14 mouse cellular contexts compared by ENCODE assay signal in the genomic region with DNA sequence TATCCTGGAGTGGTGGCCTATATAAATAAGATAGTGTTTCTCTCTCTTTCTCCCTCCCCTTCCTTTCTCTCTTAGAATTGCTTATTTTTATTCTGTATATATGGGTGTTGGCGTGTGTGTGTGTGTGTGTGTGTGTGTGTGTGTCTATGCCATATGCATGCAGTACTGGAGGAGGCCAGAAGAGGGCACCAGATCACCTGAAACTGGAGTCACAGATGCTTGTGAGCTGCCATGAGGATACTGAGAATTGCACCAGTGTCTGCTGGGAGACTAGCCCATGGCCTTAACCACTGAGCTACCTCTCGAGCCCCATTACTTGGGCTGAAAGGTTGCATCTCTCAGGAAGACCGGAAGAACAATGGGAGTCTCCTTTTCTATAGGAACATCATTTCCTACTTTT.
DNase-seq lines count a peak whose midpoint lies in the region; ATAC-seq and TF ChIP-seq lines count a peak whose summit lies in the region.
"Had no signal": no experiment of that assay in that cellular context is flagged by ENCODE, and none has a peak within 500 bp of the region (broad histone marks: within the 10 kb centered on the region; RNA-seq: fewer than 3 reads in every experiment).

No protein-coding gene starts in this region.

- dilution Hi-C loops in CH12.LX (cut with MboI; ENCODE audit: extremely low pct_ligation_motif_present, extremely low pct_unique_long_range_greater_than_20kb, low sequenced_read_pairs) = no loop called here

- DNase-seq in gastrocnemius, adult 2 months = no peak
- no peak for DNase-seq in gastrocnemius, postnatal 14 days
- DNase-seq in liver, embryonic 14.5 days (ENCODE audit: low read depth in 3 of 3, low spot score in 3 of 3) = no peak
- peak; percentile 9 for DNase-seq in CH12.LX (ENCODE audit: extremely low read depth)
- DNase-seq in c-Kit-positive CD71-positive TER-119-positive erythroid progenitor cells, embryonic 14.5 days (ENCODE audit: low spot score) = peak; percentile 16
- DNase-seq in adrenal gland, adult (ENCODE audit: inconsistent age in 2 of 2, low spot score in 1 of 2) = no peak
- no peak for DNase-seq in natural killer cell, adult 2 months (ENCODE audit: low spot score in 2 of 2)
- DNase-seq: cerebellum, adult 8-10 months; embryo, embryonic 11 days; heart, adult 11 months; kidney, adult 11 months; thymus, adult 18-20 months had no signal

- TF ChIP-seq CTCF in gastrocnemius, adult 2 months (IDR thresholded peaks at IDR 0.05) = peak; percentile 22; the same call in 1 of the 2 replicates
- TF ChIP-seq CTCF in liver, embryonic 14.5 days (IDR thresholded peaks at IDR 0.05; ENCODE audit: low read depth) = peak; percentile 64
- TF ChIP-seq CTCF in CH12.LX (conservative IDR thresholded peaks at IDR 0.05 in 1 of 2, IDR thresholded peaks at IDR 0.05 in 1 of 2; ENCODE audit: low read depth in 2 of 2, low read length in 2 of 2) = no peak; a peak in 1 of 4 replicates

- no peak overlapping the region for H3K27ac ChIP-seq in gastrocnemius, adult 2 months
- no peak overlapping the region for H3K27ac ChIP-seq in liver, embryonic 14.5 days
- no peak overlapping the region for H3K27ac ChIP-seq in liver, embryonic 12.5 days
- no peak overlapping the region for H3K27ac ChIP-seq in CH12.LX (ENCODE audit: insufficient read depth, low read depth)

- no peak for ATAC-seq in liver, embryonic 14.5 days (ENCODE audit: insufficient read depth)
- no peak for ATAC-seq in liver, embryonic 12.5 days

- TF ChIP-seq EP300 in liver, embryonic 14.5 days (IDR thresholded peaks at IDR 0.05; ENCODE audit: low read depth) = no peak
- no peak for TF ChIP-seq EP300 in CH12.LX (IDR thresholded peaks at IDR 0.05; ENCODE audit: low read length)

- H3K27me3 ChIP-seq in liver, embryonic 14.5 days (ENCODE audit: control insufficient read depth, insufficient read depth, low read length) = no peaks in the 10 kb centered on the region
- no peaks in the 10 kb centered on the region for H3K27me3 ChIP-seq in liver, embryonic 12.5 days (replicated peaks)
- no peaks in the 10 kb centered on the region for H3K27me3 ChIP-seq in CH12.LX (replicated peaks)

- no peak for TF ChIP-seq RAD21 in CH12.LX (IDR thresholded peaks at IDR 0.05; ENCODE audit: low read depth, low read length)

- in situ Hi-C loops in CH12.LX (cut with MboI; ENCODE audit: low pct_ligation_motif_present, low pct_unique_long_range_greater_than_20kb, low sequenced_read_pairs) = no loop called here

- H3K9me3 ChIP-seq in liver, embryonic 14.5 days (ENCODE audit: control insufficient read depth, low read length) = 0 out of 2 replicates have a peak, but pooled peaks cover 2% of the 10 kb centered on the region
- H3K9me3 ChIP-seq in liver, embryonic 12.5 days (replicated peaks) = peaks cover 8% of the 10 kb centered on the region; the same call in 1 of the 2 replicates
- peaks cover 32% of the 10 kb centered on the region for H3K9me3 ChIP-seq in CH12.LX (replicated peaks; ENCODE audit: low read length)

- H3K79me2 ChIP-seq in CH12.LX (replicated peaks; ENCODE audit: control insufficient read depth, extremely low read depth, insufficient read depth, poor library complexity, severe bottlenecking) = no peaks in the 10 kb centered on the region

- no peak overlapping the region for H3K9ac ChIP-seq in liver, embryonic 14.5 days (replicated peaks)
- H3K9ac ChIP-seq in liver, embryonic 12.5 days = no peak overlapping the region
- H3K9ac ChIP-seq in CH12.LX (ENCODE audit: insufficient read depth, low read depth) = no peak overlapping the region

- H3K4me3 ChIP-seq in gastrocnemius, adult 2 months = no peak overlapping the region
- H3K4me3 ChIP-seq in liver, embryonic 14.5 days (ENCODE audit: insufficient read depth in 1 of 2, low read depth in 2 of 2, low read length in 2 of 2) = no peak overlapping the region
- H3K4me3 ChIP-seq in liver, embryonic 12.5 days = no peak overlapping the region
- H3K4me3 ChIP-seq in CH12.LX (replicated peaks in 1 of 3; ENCODE audit: low read depth in 2 of 3, low read length in 2 of 3, poor library complexity in 1 of 3) = no peak overlapping the region
- H3K4me3 ChIP-seq: myocyte had no signal

- no peaks in the 10 kb centered on the region for H3K36me3 ChIP-seq in liver, embryonic 14.5 days (replicated peaks; ENCODE audit: control insufficient read depth, insufficient read depth, low read depth)
- H3K36me3 ChIP-seq in liver, embryonic 12.5 days = no peaks in the 10 kb centered on the region
- H3K36me3 ChIP-seq in CH12.LX (replicated peaks in 1 of 2; ENCODE audit: control insufficient read depth in 1 of 2, insufficient read depth in 1 of 2, low read length in 1 of 2) = no peaks in the 10 kb centered on the region

- intact Hi-C loops in gastrocnemius, adult 2 months (cut with DNase I) = no loop called here
- intact Hi-C loops in gastrocnemius, postnatal 14 days (cut with DNase I; ENCODE audit: low total_unique reads) = no loop called here

- H3K4me1 ChIP-seq in liver, embryonic 14.5 days (replicated peaks; ENCODE audit: control insufficient read depth in 2 of 2, insufficient read depth in 2 of 2, low read length in 1 of 2) = no peaks in the 10 kb centered on the region
- no peaks in the 10 kb centered on the region for H3K4me1 ChIP-seq in liver, embryonic 12.5 days
- H3K4me1 ChIP-seq in CH12.LX (ENCODE audit: control insufficient read depth in 1 of 2, insufficient read depth in 2 of 2) = no peaks in the 10 kb centered on the region

- 66% methylated on average over 3 of the region's 3 CpGs for WGBS in liver, embryonic 14.5 days (ENCODE audit: insufficient replicate concordance)
- WGBS in liver, embryonic 12.5 days (ENCODE audit: insufficient replicate concordance) = 81% methylated on average over 3 of the region's 3 CpGs

- H3K4me2 ChIP-seq in liver, embryonic 14.5 days (ENCODE audit: low read depth) = no peak overlapping the region
- no peak overlapping the region for H3K4me2 ChIP-seq in liver, embryonic 12.5 days
- H3K4me2 ChIP-seq in CH12.LX (ENCODE audit: insufficient read depth, low read depth, poor library complexity, severe bottlenecking) = no peak overlapping the region

- TF ChIP-seq POLR2A in CH12.LX (IDR thresholded peaks at IDR 0.05; ENCODE audit: low read depth, low read length) = no peak

TF ChIP-seq in CH12.LX, 34 proteins besides CTCF, POLR2A, EP300 and RAD21:
- TF ChIP-seq HCFC1 (IDR thresholded peaks at IDR 0.05; ENCODE audit: low read depth, low read length) (no peak), ZC3H11A (IDR thresholded peaks at IDR 0.05; ENCODE audit: low read depth, low read length) (no peak), NRF1 (IDR thresholded peaks at IDR 0.05; ENCODE audit: low read depth, low read length) (no peak), USF2 (conservative IDR thresholded peaks at IDR 0.05; ENCODE audit: low read depth, low read length) (no peak), ZMIZ1 (IDR thresholded peaks at IDR 0.05; ENCODE audit: low read depth, low read length) (no peak), UBTF (IDR thresholded peaks at IDR 0.05; ENCODE audit: low read depth, low read length) (no peak), IRF4 (IDR thresholded peaks at IDR 0.05; ENCODE audit: low read depth, low read length) (no peak), BHLHE40 (IDR thresholded peaks at IDR 0.05; ENCODE audit: low read depth, low read length) (no peak), TBP (conservative IDR thresholded peaks at IDR 0.05; ENCODE audit: low read depth, low read length) (no peak), RCOR1 (conservative IDR thresholded peaks at IDR 0.05; ENCODE audit: low read depth, low read length) (no peak), ZKSCAN1 (IDR thresholded peaks at IDR 0.05; ENCODE audit: borderline replicate concordance, low read depth, low read length) (no peak), MAX (IDR thresholded peaks at IDR 0.05; ENCODE audit: low read length) (no peak), TCF12 (IDR thresholded peaks at IDR 0.05; ENCODE audit: low read depth, low read length) (no peak), KAT2A (IDR thresholded peaks at IDR 0.05; ENCODE audit: insufficient replicate concordance, low read length) (no peak), MAZ (IDR thresholded peaks at IDR 0.05; ENCODE audit: low read depth, low read length) (no peak), JUN (IDR thresholded peaks at IDR 0.05; ENCODE audit: insufficient read depth, low read depth, low read length) (no peak), MYC (IDR thresholded peaks at IDR 0.05; ENCODE audit: low read depth, low read length) (no peak), SMC3 (IDR thresholded peaks at IDR 0.05; ENCODE audit: low read depth, low read length) (no peak), USF1 (IDR thresholded peaks at IDR 0.05; ENCODE audit: low read depth, low read length) (no peak)

Comparison
In these comparisons a context has a peak if more than half of its experiments do, and no peak if none do; other contexts are left out.
1. DNase-seq: peak in CH12.LX (single experiment) and c-Kit-positive CD71-positive TER-119-positive erythroid progenitor cells, embryonic 14.5 days (single experiment); none in gastrocnemius, adult 2 months (single experiment), gastrocnemius, postnatal 14 days (single experiment), liver, embryonic 14.5 days (0 of 3), adrenal gland, adult (0 of 2) and natural killer cell, adult 2 months (0 of 2).
2. CTCF ChIP-seq: peak in gastrocnemius, adult 2 months (single experiment) and liver, embryonic 14.5 days (single experiment); none in CH12.LX (0 of 2).